Mouse (Mus musculus) MEL (cell line): Measurements from ENCODE around the gene Stab1. TPM values are rescaled to one million over a fixed set of nuclear protein-coding genes. Genes with fewer than 3 reads are reported as not detected.
A peak's percentile ranks its signal among the peaks of the same experiment; 100 is the strongest.

ENCODE experiments used
- DNase-seq: peaks from one replicate; pipeline ENCODE4 v3.0.0; 2011; ENCODE audit warnings: low read depth, low spot score
- H3K27ac ChIP-seq: 2 replicates; pipeline ENCODE4 v1.5.1; 2012; ENCODE audit warnings: low read depth, mild to moderate bottlenecking, control low read depth, low read length, moderate library complexity; ENCODE audit not compliant: control insufficient read depth
- H3K27me3 ChIP-seq, 2 experiments: fragments of 150-350 bp in 1 of 2; sonication (generic) in 1 of 2; 2 replicates each; pipeline ENCODE4 v1.6.1; 2012; ENCODE audit warnings: low read length in 2 of 2, mild to moderate bottlenecking in 2 of 2, improper control_type of control experiment in 1 of 2, moderate library complexity in 1 of 2; ENCODE audit not compliant: insufficient read depth in 2 of 2, control insufficient read depth in 1 of 2
- H3K36me3 ChIP-seq, 2 experiments: 2 replicates each; pipeline ENCODE4 v1.6.1; 2012 to 2014; ENCODE audit warnings: low read length in 2 of 2, improper control_type of control experiment in 1 of 2, inconsistent platforms in 1 of 2, mild to moderate bottlenecking in 1 of 2; ENCODE audit not compliant: insufficient read depth in 2 of 2, control insufficient read depth in 1 of 2
- H3K4me1 ChIP-seq, 2 experiments: fragments of 150-350 bp in 1 of 2; sonication (generic) in 1 of 2; 2 replicates each; pipeline ENCODE4 v1.6.1; 2012; ENCODE audit warnings: low read length in 2 of 2, improper control_type of control experiment in 1 of 2, mild to moderate bottlenecking in 1 of 2; ENCODE audit not compliant: insufficient read depth in 2 of 2, control insufficient read depth in 1 of 2
- H3K4me3 ChIP-seq, 2 experiments: fragments of 150-350 bp in 1 of 2; sonication (generic) in 1 of 2; 2 replicates each; pipeline ENCODE4 v1.5.1; 2012; ENCODE audit warnings: low read depth in 2 of 2, low read length in 2 of 2, mild to moderate bottlenecking in 2 of 2, moderate library complexity in 2 of 2, control low read depth in 1 of 2, improper control_type of control experiment in 1 of 2; ENCODE audit not compliant: control insufficient read depth in 1 of 2, insufficient read depth in 1 of 2
- H3K79me2 ChIP-seq: 2 replicates; pipeline ENCODE4 v1.6.1; 2012; ENCODE audit warnings: mild to moderate bottlenecking, low read length, moderate library complexity; ENCODE audit not compliant: control insufficient read depth, poor library complexity, insufficient read depth
- H3K9ac ChIP-seq: 2 replicates; pipeline ENCODE4 v1.6.1; 2012; ENCODE audit warnings: low read depth, mild to moderate bottlenecking, control low read depth, low read length, moderate library complexity; ENCODE audit not compliant: control insufficient read depth, poor library complexity, severe bottlenecking
- H3K9me3 ChIP-seq: fragments of 150-350 bp; sonication (generic); replicated peaks from 2 replicates; pipeline ENCODE4 v1.6.1; 2012; ENCODE audit warnings: mild to moderate bottlenecking, low read length, improper control_type of control experiment, moderate library complexity; ENCODE audit not compliant: insufficient read depth
- E2F4 ChIP-seq: IDR thresholded peaks from 2 replicates; pipeline ENCODE4 v1.6.1; 2011; ENCODE audit warnings: low read depth, low read length, improper control_type of control experiment, borderline replicate concordance
- EP300 ChIP-seq, 2 experiments: IDR thresholded peaks; 2 replicates each; pipeline ENCODE4 v1.6.1; 2011; ENCODE audit warnings: improper control_type of control experiment in 2 of 2, low read length in 2 of 2, low read depth in 1 of 2, mild to moderate bottlenecking in 1 of 2
- ETS1 ChIP-seq: IDR thresholded peaks from 2 replicates; pipeline ENCODE4 v1.6.1; 2012; ENCODE audit warnings: low read depth, mild to moderate bottlenecking, inconsistent platforms, low read length, improper control_type of control experiment, moderate library complexity
- GATA1 ChIP-seq: IDR thresholded peaks from 2 replicates; pipeline ENCODE4 v1.6.1; 2011; ENCODE audit warnings: low read depth, low read length, improper control_type of control experiment
- HCFC1 ChIP-seq: IDR thresholded peaks from 2 replicates; pipeline ENCODE4 v1.6.1; 2012; ENCODE audit warnings: low read depth, mild to moderate bottlenecking, inconsistent platforms, low read length, improper control_type of control experiment, moderate library complexity
- KAT2A ChIP-seq: conservative IDR thresholded peaks from 2 replicates; pipeline ENCODE4 v1.6.1; 2012; ENCODE audit warnings: low read depth, low read length, improper control_type of control experiment, inconsistent platforms
- MAZ ChIP-seq: IDR thresholded peaks from 2 replicates; pipeline ENCODE4 v1.6.1; 2012; ENCODE audit warnings: low read depth, mild to moderate bottlenecking, inconsistent platforms, low read length, improper control_type of control experiment
- MEF2A ChIP-seq: IDR thresholded peaks from 2 replicates; pipeline ENCODE4 v1.6.1; 2014; ENCODE audit warnings: low read depth, mild to moderate bottlenecking, inconsistent platforms, low read length, improper control_type of control experiment; ENCODE audit not compliant: poor library complexity, insufficient replicate concordance, severe bottlenecking; ENCODE audit errors: extremely low read depth
- MXI1 ChIP-seq: IDR thresholded peaks from 2 replicates; pipeline ENCODE4 v1.6.1; 2011; ENCODE audit warnings: mild to moderate bottlenecking, low read depth, low read length, improper control_type of control experiment
- MYC ChIP-seq: IDR thresholded peaks from 2 replicates; pipeline ENCODE4 v1.6.1; 2011; ENCODE audit warnings: low read depth, mild to moderate bottlenecking, low read length, improper control_type of control experiment, moderate library complexity
- NELFE ChIP-seq: IDR thresholded peaks from 2 replicates; pipeline ENCODE4 v1.6.1; 2011; ENCODE audit warnings: low read depth, low read length, improper control_type of control experiment
- POLR2AphosphoS2 ChIP-seq: IDR thresholded peaks from 2 replicates; pipeline ENCODE4 v1.6.1; 2011; ENCODE audit warnings: low read length, improper control_type of control experiment
- RAD21 ChIP-seq: IDR thresholded peaks from 2 replicates; pipeline ENCODE4 v1.6.1; 2011; ENCODE audit warnings: mild to moderate bottlenecking, low read depth, low read length, improper control_type of control experiment
- SIN3A ChIP-seq: IDR thresholded peaks from 2 replicates; pipeline ENCODE4 v1.6.1; 2012; ENCODE audit warnings: low read length, improper control_type of control experiment, inconsistent platforms
- TAL1 ChIP-seq: IDR thresholded peaks from 2 replicates; pipeline ENCODE4 v1.6.1; 2012; ENCODE audit warnings: mild to moderate bottlenecking, inconsistent platforms, low read length, moderate library complexity, mixed read lengths
- TBP ChIP-seq: IDR thresholded peaks from 2 replicates; pipeline ENCODE4 v1.8.0; 2011; ENCODE audit warnings: low read depth, low read length, improper control_type of control experiment
- TCF12 ChIP-seq: IDR thresholded peaks from 2 replicates; pipeline ENCODE4 v1.6.1; 2014; ENCODE audit warnings: low read depth, mild to moderate bottlenecking, inconsistent platforms, low read length, improper control_type of control experiment, moderate library complexity
- UBTF ChIP-seq: IDR thresholded peaks from 2 replicates; pipeline ENCODE4 v1.6.1; 2012; ENCODE audit warnings: low read depth, mild to moderate bottlenecking, inconsistent platforms, low read length, improper control_type of control experiment, moderate library complexity, borderline replicate concordance; ENCODE audit not compliant: insufficient read depth
- ZC3H11A ChIP-seq: IDR thresholded peaks from 2 replicates; pipeline ENCODE4 v1.6.1; 2012; ENCODE audit warnings: low read depth, mild to moderate bottlenecking, inconsistent platforms, low read length, improper control_type of control experiment
- polyA plus RNA-seq, 2 experiments: library from polyadenylated mRNA; stranded (reverse) in 1 of 2; unstranded in 1 of 2; fragments of >175 nt in 1 of 2; fragments of >200 nt in 1 of 2; gene quantifications; 2 replicates each; pipeline versions ENCODE4 v1.2.1 to v1.2.4; 2012; ENCODE audit warnings: low replicate concordance in 2 of 2, low read depth in 1 of 2; ENCODE audit not compliant: insufficient read length in 2 of 2, insufficient read depth in 1 of 2, missing spikeins in 1 of 2
- total RNA-seq: library from RNA; depleted of rRNA; stranded (reverse); fragments of 300-350 nt; gene quantifications from 2 replicates; pipeline ENCODE4 v1.2.3, GENCODE M21; 2012

The Stab1 gene
- total and polyA plus RNA-seq, 3 experiments: 0.15 to 0.40 TPM; not detected in 1

DNA sequence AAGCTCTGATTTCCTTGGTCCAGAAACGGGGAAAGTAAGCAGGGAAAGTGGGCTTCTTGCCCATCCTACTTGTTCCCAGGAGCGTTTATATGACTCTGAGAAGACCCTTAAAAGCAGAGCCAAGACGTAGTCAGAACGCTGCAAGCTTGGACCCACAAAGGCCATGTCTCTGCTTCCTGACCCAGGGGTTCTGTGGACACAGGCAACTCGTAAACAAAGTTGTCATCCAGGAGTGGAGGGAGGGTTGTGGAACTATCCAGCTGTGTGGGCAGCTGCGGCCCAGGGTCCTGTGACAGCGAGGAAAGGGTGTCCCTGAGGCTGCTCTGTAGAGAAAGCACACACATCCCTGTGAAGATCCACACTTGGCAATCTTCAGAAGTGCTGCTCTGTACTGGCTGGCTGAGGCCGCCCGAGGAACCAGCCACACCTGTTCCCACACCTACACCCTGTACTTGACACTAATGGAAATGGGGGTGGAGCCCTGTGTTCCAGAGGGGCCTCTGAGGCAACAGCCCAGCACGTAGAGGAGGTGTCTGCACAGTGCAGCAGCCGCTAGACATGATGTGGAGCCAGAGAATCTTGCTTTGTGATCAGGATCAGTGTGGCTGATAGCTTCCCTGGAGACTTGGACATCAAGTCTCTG is 35.3 kb downstream of the Stab1 start:
- Histone ChIP-seq H3K27me3 (no peaks in the 10 kb centered on the region), H3K36me3 (peaks cover 0 to 5% of the 10 kb centered on the region in 2 experiments; a peak in 3 of 4 replicates), H3K9ac (no peak overlapping the region), H3K4me3 (no peak overlapping the region), H3K9me3 (no peaks in the 10 kb centered on the region), H3K4me1 (peaks cover 3 to 21% of the 10 kb centered on the region in 2 experiments; a peak in 3 of 4 replicates), H3K79me2 (peaks cover 16% of the 10 kb centered on the region), H3K27ac (no peak overlapping the region)
- TF ChIP-seq TAL1: no peak
- TF ChIP-seq HCFC1: no peak
- TF ChIP-seq UBTF: no peak
- TF ChIP-seq ETS1: no peak
- no peak for TF ChIP-seq MXI1
- no peak for DNase-seq

DNA sequence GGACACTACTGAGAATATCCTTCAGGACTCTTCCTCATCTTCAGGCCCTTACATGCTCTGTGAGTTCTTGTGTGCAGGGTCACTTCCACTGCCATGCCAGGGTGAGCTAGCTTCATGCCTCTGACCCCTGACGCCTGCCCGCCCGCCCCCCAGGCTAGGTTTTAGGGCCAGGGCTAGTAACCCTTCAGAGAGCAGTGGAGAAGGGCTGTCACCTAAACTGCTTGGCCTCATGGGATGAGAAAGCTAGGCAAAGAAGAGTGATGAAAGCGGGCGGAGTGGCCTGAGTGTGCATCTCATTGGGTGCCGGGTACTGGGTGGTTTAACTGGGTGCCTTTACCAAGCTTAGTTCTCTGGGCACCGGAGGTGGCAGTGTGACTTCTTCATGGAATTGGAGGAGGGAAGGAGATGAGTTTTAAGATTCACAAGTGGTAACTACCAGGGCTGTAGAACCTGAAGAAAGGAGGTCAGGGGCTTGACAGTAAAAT is 35.9 kb downstream of the Stab1 start:
- Histone ChIP-seq H3K27me3 (no peaks in the 10 kb centered on the region), H3K4me1 (peaks cover 3 to 21% of the 10 kb centered on the region in 2 experiments; a peak in 3 of 4 replicates), H3K4me3 (peak overlapping the region in 1 of 2 experiments; percentile 69; a peak in 2 of 4 replicates), H3K36me3 (peaks cover 0 to 5% of the 10 kb centered on the region in 2 experiments; a peak in 3 of 4 replicates), H3K9me3 (no peaks in the 10 kb centered on the region), H3K79me2 (peaks cover 19% of the 10 kb centered on the region), H3K9ac (no peak overlapping the region; the same call in 1 of the 2 replicates), H3K27ac (no peak overlapping the region)
- peak; percentile 25 for DNase-seq
- no peak for TF ChIP-seq POLR2AphosphoS2
- no peak for TF ChIP-seq RAD21
- TF ChIP-seq MEF2A: no peak
- TF ChIP-seq NELFE: no peak
- 0 out of 2 replicates have a peak, but pooled peaks have one; percentile 8 for TF ChIP-seq MYC
- no peak for TF ChIP-seq ZC3H11A
- TF ChIP-seq UBTF: no peak
- no peak for TF ChIP-seq ETS1

DNA sequence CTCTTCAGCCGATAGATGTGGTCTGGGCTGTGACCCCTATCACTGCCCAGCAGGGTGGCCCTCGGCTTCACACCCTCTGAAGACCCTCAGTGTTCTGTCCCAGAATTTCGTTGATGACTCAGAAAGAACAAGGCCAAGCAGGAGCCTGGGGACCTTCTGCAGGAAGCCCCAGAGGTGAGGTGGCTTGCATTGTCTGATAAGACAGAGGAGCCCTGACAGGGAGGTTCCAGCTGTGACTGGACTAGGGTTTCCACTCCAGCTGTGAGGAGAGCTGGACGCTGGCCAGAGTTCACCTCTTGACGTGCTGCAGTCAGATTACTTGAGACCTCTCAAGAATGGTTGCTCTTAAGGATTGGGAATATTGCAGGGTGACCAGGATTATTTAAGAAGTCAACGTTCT is 36.4 kb downstream of the Stab1 start:
- peak; percentile 78 for DNase-seq
- Histone ChIP-seq H3K27ac (no peak overlapping the region; the same call in 1 of the 2 replicates), H3K36me3 (peaks cover 0 to 9% of the 10 kb centered on the region in 2 experiments; a peak in 3 of 4 replicates), H3K4me3 (peak overlapping the region; percentile 69 to 95), H3K4me1 (peaks cover 3 to 23% of the 10 kb centered on the region in 2 experiments), H3K9ac (peak overlapping the region; percentile 79), H3K79me2 (peaks cover 24% of the 10 kb centered on the region), H3K9me3 (no peaks in the 10 kb centered on the region), H3K27me3 (no peaks in the 10 kb centered on the region)
- no peak for TF ChIP-seq RAD21
- TF ChIP-seq EP300 (IDR thresholded peaks at IDR 0.05; ENCODE audit: low read depth in 1 of 2, low read length in 2 of 2): peak; percentile 45 to 49; a peak in 3 of 4 replicates
- peak; percentile 60; the same call in 1 of the 2 replicates for TF ChIP-seq TCF12
- peak; percentile 82 for TF ChIP-seq TAL1
- TF ChIP-seq E2F4: no peak
- peak; percentile 94 for TF ChIP-seq ETS1
- no peak for TF ChIP-seq MAZ
- TF ChIP-seq KAT2A: no peak
- 0 out of 2 replicates have a peak, but pooled peaks have one; percentile 13 for TF ChIP-seq MYC
- TF ChIP-seq TBP: 0 out of 2 replicates have a peak, but pooled peaks have one; percentile 30
- TF ChIP-seq HCFC1: 0 out of 2 replicates have a peak, but pooled peaks have one; percentile 17
- TF ChIP-seq GATA1: peak; percentile 64
- peak; percentile 81 for TF ChIP-seq SIN3A
